Mouse (Mus musculus): Measurements from ENCODE around the gene Gucd1.
"Not testable (repeated sequence)": the region's sequence is repeated elsewhere in the genome, so short reads cannot be mapped to it uniquely, and the experiment has no call there.

Gucd1 gene

GRCm38 (mm10) chr10:75536123-75536522 lies 18.4 kb upstream of the Gucd1 start:
- peak; percentile 23 to 35 for DNase-seq (ENCODE audit: low spot score in 2 of 2)

DNA sequence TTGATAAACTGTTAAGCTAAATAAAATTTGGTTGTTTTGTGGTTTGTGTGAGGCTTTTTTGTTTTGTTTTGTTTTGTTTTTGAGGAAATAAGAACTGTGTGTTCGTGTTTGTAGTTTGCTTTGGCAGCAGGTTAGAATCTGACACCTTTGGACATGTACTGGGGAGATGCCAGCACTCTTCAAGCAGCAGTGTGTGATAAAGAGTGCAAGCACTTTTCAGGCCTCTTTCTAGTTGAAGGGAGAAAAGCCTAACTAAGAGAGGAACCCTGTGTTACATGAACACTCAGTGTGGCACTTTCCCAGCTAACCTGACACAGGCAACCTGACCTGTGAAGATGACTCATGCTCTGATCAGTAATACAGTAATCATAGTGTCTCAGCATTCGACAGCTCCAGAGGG lies 17.7 kb upstream of the Gucd1 start:
- DNase-seq (ENCODE audit: low spot score in 2 of 2), result no peak

- DNase-seq (ENCODE audit: low spot score in 2 of 2), result no peak
Observed at GRCm38 (mm10) chr10:75534934-75535333, 17.2 kb upstream of the Gucd1 start.

- no peak for DNase-seq (ENCODE audit: low spot score in 2 of 2)
Observed at GRCm38 (mm10) chr10:75534216-75534615, 16.4 kb upstream of the Gucd1 start.

DNA sequence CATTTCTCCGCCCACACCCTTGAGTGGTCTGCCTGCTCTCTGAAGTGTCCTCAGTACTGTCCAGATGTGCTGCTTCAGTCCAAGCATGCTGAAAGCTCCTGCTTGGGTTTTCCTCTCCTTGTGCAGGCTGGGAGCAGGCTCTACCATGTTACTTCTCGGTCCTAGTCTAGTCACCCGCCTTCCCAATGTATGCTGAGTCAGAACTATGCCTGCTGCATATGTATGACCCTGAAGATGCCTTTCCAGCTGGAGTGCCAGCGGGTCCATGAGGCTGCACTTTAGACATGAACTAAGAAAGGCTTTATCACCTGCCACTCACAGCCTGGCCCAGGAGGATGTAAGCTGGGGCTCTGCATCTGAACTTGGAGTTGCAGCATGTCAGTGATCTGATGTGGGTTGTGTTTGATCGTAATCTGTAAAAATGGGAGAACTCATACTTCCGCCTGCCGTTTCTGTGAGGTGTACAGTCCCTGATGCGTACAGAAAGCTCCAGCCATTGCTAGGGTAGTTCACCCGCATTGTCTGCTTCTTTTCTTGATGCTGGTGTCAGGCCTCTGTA lies 13.8 kb upstream of the Gucd1 start:
- no peak for DNase-seq (ENCODE audit: low spot score in 2 of 2)

DNA sequence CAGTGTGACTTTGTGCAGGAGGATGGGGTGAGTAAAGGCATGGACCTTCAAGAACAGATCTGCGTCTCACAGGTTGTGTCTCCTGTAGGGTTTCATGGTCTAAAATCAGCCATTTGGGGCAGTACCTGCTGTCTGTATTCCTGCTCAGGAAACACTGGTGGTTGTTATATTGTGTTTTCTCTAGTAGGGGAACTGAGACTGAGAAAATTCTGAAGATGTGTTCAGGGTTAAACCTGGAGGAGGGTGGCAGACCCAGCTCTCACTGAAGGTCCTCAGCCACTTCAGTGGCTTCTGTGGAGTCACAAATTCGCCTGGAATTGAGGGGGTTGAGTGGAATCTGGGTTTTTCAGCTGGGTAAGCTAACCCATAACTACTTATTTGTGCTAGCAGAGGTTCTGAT lies 12.6 kb upstream of the Gucd1 start:
- no peak for DNase-seq (ENCODE audit: low spot score in 2 of 2)

GRCm38 (mm10) chr10:75525450-75525849 lies 7.7 kb upstream of the Gucd1 start:
- not testable (repeated sequence) for DNase-seq (ENCODE audit: low spot score in 2 of 2)

DNA sequence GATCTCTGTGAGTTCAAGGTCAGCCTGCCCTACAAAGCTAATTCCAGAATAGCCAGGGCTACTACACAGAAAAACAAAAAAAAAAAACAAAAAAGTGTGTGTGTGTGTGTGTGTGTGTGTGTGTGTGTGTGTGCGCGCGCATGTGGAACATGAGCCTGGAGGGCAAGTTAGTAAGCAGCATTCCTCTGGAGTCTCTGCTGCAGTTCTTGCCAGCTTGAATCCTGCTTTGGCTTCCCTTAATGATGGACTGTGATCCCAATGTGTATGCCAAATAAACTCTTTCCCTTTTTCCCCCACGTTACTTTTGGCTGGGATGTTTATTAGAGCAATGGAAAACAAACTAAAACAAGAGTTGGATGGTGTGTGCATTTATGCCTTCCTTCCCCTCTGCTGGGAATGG lies 3.9 kb upstream of the Gucd1 start:
- DNase-seq (ENCODE audit: low spot score in 2 of 2), result no peak

GRCm38 (mm10) chr10:75520581-75520980 lies 2.8 kb upstream of the Gucd1 start:
- no peak for DNase-seq (ENCODE audit: low spot score in 2 of 2)

- peak; percentile 96 for DNase-seq (ENCODE audit: low spot score in 2 of 2)
Observed at GRCm38 (mm10) chr10:75517073-75517757, 557 bp downstream of the Gucd1 start, which contains the start of gene Snrpd3. TSS of gene Snrpd3 (plus strand) at chr10:75517551.

GRCm38 (mm10) chr10:75516724-75517072 lies 1.1 kb downstream of the Gucd1 start:
- no peak for DNase-seq (ENCODE audit: low spot score in 2 of 2)

- peak in 1 of 2 experiments; percentile 26 for DNase-seq (ENCODE audit: low spot score in 2 of 2)
Observed at GRCm38 (mm10) chr10:75516038-75516723, 1.6 kb downstream of the Gucd1 start.

DNA sequence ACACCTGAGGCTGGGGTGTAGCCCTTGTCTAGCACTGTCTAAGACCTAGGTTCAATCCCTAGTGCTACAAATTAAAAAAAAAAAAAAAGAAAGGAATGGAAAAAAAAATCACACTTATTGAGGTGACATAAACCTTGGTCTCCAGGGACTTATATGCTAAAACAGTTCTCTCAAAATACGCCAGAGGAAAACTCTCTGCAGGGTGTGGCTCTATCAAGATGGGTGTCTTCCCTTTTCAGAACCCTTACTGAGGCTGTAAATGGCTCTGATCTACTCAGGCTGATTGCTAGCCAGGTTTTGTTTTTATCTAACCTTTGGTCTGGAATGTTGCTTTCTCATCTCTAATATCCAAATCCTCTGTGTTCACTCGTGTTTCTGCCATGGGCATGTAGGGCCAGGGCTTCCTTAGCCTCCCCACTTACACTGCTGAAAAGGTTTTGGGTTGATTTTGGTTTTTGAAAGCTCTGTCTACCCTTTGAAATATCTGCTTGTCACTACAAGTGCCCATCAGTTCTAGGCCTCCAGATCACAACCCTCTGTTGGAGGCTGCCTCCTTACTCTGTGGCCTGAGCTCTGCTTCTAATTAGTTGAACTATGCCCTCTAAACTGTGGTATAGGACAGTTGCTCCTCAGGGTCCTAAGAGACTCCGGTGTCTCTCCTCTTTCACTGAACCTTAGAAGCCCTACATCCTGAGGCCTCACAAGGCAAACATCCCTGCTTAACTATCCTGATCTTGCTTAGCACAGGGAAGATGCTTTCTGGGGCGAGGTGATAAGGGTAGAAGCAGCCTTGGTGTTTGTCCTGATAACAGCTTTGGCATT lies 2.3 kb downstream of the Gucd1 start:
- DNase-seq (ENCODE audit: low spot score in 2 of 2), result peak; percentile 57 to 76

GRCm38 (mm10) chr10:75514361-75514760 lies 3.4 kb downstream of the Gucd1 start:
- DNase-seq (ENCODE audit: low spot score in 2 of 2), result peak; percentile 26 to 52

- DNase-seq (ENCODE audit: low spot score in 2 of 2), result no peak
Observed at GRCm38 (mm10) chr10:75513306-75514067, 4.3 kb downstream of the Gucd1 start.

GRCm38 (mm10) chr10:75512796-75513195 lies 5.0 kb downstream of the Gucd1 start:
- DNase-seq (ENCODE audit: low spot score in 2 of 2), result no peak

DNA sequence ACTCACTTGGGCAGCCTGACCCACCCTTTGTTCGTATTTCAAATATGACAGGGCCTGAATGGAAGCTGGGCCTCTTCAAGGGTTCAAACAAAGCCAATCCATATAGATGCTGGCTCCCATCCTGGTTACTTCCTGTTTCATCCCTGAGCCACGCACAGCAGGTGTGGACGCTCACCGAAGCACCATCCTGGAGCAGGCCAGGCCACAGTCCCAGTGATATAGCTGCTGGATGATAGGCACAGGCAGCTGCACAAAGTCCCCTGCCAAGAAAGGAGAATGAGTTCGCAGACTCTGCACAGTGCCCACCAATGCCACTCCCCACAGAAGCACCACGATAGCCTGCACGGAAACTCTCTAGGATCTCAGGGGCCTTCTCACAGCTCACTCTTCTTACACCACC lies 5.9 kb downstream of the Gucd1 start:
- DNase-seq (ENCODE audit: low spot score in 2 of 2), result no peak

- no peak for DNase-seq (ENCODE audit: low spot score in 2 of 2)
Observed at GRCm38 (mm10) chr10:75511060-75511459, 6.7 kb downstream of the Gucd1 start.

DNA sequence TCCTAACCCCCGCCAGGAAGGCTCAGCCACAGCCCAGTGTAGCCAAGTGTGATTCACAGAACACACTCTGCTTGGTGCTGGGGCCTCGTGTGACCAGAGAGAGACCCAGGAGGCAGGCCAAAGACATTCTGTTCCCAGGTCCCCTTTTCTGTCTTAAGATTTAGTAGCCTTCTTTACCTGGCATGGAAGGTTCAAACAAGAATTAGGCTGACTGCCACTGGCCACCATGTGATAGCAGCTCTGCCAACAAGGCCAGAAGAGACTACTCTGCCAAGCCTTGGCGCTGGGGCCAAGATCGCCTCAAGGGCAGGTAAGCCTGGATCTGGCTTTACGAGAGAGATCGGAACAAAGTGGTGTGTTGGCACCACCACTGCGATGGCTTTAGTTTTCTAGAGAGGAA lies 7.3 kb downstream of the Gucd1 start:
- no peak for DNase-seq (ENCODE audit: low spot score in 2 of 2)

- DNase-seq (ENCODE audit: low spot score in 2 of 2), result not testable (repeated sequence)
Observed at GRCm38 (mm10) chr10:75505928-75506327, 11.8 kb downstream of the Gucd1 start.

DNA sequence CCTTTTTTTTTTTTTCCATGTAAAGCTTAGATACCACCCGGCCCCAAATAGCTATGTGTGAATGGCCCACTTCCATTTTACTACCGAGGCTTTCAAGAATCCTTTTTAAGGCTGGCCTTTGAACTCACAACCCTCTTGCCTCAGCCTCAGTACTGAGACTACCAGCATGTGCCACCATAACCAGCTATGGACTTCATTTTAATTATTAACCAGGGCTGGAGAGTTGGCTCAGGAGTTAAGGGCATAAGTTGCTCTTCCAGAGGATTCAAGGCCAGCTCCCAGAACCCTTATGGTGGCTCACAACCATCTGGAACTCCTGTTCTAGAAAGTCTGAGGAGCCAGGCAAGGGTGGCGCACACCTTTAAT lies 12.7 kb downstream of the Gucd1 start:
- DNase-seq (ENCODE audit: low spot score in 2 of 2), result no peak
